Mouse (Mus musculus) olfactory bulb, adult 2 months (tissue): Measurements from ENCODE around the gene Gtf2i.

Experiments used
- CTCF ChIP-seq: fragments of 200-500 bp; IDR thresholded peaks from 2 replicates; pipeline ENCODE4 v1.5.1; 2012; ENCODE audit warnings: low read depth, mild to moderate bottlenecking, low read length, moderate library complexity; ENCODE audit not compliant: insufficient read depth
- POLR2A ChIP-seq: fragments of 200-500 bp; IDR thresholded peaks from 2 replicates; pipeline ENCODE4 v1.6.1; 2012; ENCODE audit warnings: mild to moderate bottlenecking, low read depth, low read length, moderate library complexity; ENCODE audit not compliant: insufficient read depth

DNA sequence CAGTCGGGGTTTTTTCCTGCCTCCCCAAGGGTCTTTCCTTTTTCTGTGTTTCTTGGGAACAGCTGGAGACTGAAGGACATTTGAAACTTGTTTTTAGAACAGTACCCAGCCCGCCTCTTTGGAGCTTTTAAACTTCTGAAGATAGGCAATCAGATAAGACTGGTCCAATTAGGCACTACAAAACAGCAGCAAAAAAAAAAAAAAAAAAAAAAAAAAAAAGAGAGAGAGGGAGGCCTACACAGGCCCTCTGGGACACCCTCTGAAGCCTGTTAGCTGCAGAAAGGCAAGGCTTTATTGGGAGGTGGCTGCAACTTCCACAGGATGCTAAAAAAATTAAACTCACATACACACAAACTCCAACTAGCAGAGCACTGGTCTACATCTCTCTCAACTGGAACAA lies 48.7 kb downstream of the Gtf2i start:
- TF ChIP-seq CTCF (no peak), POLR2A (no peak)
